Mouse (Mus musculus): Measurements from ENCODE around the gene Rnf212. TPM values are rescaled to one million over a fixed set of nuclear protein-coding genes. Genes with fewer than 3 reads are reported as not detected.

The Rnf212 gene
- polyA plus RNA-seq, 1 experiment from 2014 or later: not detected

DNA sequence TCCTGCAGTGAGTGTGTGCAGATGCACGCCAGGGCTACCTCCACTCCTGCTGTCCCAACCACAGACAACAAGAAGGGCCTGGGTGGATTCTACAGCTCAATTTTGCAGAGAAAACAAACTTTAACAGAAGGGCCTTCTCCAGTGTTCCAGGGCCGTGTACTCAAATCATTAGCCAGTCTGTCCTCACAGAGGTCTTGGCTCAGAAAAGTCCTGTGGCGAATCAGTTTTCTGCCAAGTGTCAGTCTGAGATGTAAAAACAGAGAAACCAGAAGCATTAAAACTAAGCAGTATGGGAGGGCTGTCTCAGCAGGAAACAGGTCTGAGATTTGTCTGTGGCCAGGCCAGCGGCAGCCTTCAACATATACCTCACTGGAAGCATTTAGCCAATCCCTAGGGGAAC is 56.7 kb downstream of the Rnf212 start:
- no peak for ATAC-seq
- H3K4me3 ChIP-seq (ENCODE audit: low read depth, low read length): no peak overlapping the region
- H3K4me1 ChIP-seq (ENCODE audit: control insufficient read depth, insufficient read depth, low read length): no peaks in the 10 kb centered on the region
- no peaks in the 10 kb centered on the region for H3K9me3 ChIP-seq (replicated peaks; ENCODE audit: control insufficient read depth, low read length, poor library complexity, severe bottlenecking)
- no peak overlapping the region for H3K9ac ChIP-seq (ENCODE audit: low read depth, low read length)
- H3K27ac ChIP-seq (ENCODE audit: low read length): no peak overlapping the region
- H3K27me3 ChIP-seq (ENCODE audit: control insufficient read depth, insufficient read depth, low read depth, low read length): no peaks in the 10 kb centered on the region
- 35% methylated on average over 4 of the region's 4 CpGs for WGBS
- no peaks in the 10 kb centered on the region for H3K36me3 ChIP-seq (ENCODE audit: control insufficient read depth, insufficient read depth, low read length)
- no peak overlapping the region for H3K4me2 ChIP-seq (ENCODE audit: low read length)

DNA sequence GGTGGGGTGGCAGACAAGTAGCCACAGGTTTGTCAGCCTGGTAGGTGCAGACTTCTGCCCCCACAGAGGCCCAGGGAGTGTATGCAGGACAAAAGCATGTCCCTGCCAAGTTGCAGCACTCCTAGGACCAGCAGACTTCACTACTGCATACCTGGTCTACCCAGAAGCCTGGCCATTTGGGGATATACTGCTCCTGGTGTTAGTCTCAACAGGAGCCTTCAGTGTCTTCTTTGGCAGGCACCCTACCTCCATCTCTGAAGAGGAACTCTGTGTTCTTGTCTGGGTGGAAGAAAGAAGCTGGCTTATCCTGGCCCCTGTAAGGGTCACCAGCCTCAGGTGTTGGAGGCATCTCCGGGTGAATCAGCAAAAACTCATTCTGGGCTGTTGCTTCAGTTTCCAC is 58.8 kb downstream of the Rnf212 start:
- no peak for ATAC-seq
- no peaks in the 10 kb centered on the region for H3K4me1 ChIP-seq (ENCODE audit: control insufficient read depth, insufficient read depth, low read length)
- no peak overlapping the region for H3K9ac ChIP-seq (ENCODE audit: low read depth, low read length)
- no peak overlapping the region for H3K4me2 ChIP-seq (ENCODE audit: low read length)
- H3K27me3 ChIP-seq (ENCODE audit: control insufficient read depth, insufficient read depth, low read depth, low read length): no peaks in the 10 kb centered on the region
- no peaks in the 10 kb centered on the region for H3K36me3 ChIP-seq (ENCODE audit: control insufficient read depth, insufficient read depth, low read length)
- H3K4me3 ChIP-seq (ENCODE audit: low read depth, low read length): no peak overlapping the region
- no peaks in the 10 kb centered on the region for H3K9me3 ChIP-seq (replicated peaks; ENCODE audit: control insufficient read depth, low read length, poor library complexity, severe bottlenecking)
- H3K27ac ChIP-seq (ENCODE audit: low read length): no peak overlapping the region
- 88% methylated on average over 1 of the region's 1 CpGs for WGBS

DNA sequence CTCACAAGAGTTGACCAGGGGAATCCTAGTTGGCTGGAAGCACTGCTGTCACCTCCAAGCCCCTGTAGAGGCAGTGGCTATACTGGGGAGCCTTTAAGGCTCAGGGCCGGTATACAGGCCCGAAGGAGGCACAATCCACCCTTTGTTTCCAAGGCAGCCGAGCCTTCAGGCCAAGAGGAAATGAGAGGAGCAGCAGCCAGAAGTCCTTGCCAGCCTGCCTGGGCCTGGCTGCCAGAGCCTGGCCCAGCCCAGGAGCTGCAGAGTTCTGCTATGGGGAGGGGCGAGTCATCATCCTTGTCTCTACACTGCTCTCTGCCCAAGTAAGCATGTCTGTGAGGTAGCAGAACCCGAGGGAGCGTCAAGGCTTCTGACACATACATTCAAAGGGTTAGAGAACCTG is 60.6 kb downstream of the Rnf212 start:
- Histone ChIP-seq H3K27me3 (ENCODE audit: control insufficient read depth, insufficient read depth, low read depth, low read length) (no peaks in the 10 kb centered on the region), H3K4me3 (ENCODE audit: low read depth, low read length) (no peak overlapping the region), H3K27ac (ENCODE audit: low read length) (no peak overlapping the region), H3K9ac (ENCODE audit: low read depth, low read length) (no peak overlapping the region), H3K4me2 (ENCODE audit: low read length) (no peak overlapping the region), H3K9me3 (replicated peaks; ENCODE audit: control insufficient read depth, low read length, poor library complexity, severe bottlenecking) (no peaks in the 10 kb centered on the region), H3K4me1 (ENCODE audit: control insufficient read depth, insufficient read depth, low read length) (no peaks in the 10 kb centered on the region), H3K36me3 (ENCODE audit: control insufficient read depth, insufficient read depth, low read length) (no peaks in the 10 kb centered on the region)
- peak; percentile 80 for ATAC-seq
- 64% methylated on average over 6 of the region's 6 CpGs for WGBS

DNA sequence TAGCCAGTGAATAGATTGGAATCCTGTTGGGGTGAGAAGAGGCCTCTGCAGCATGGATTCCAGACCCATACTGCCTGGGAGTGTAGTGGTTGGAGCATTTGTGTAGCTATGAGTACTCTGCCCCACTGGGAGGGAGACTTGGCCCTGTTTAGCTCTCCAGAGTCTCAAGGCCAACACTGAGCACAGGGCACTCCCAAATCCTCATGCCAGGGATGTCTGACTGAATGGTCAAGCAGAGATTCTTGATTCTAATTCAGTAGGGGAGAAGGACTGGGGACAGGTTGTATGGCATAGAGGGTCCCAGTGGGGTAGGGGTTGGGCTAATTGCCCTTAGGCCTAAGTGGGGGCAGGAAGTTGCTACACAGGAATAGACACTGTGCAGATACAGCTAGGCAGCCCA is 61.1 kb downstream of the Rnf212 start:
- Histone ChIP-seq H3K4me3 (ENCODE audit: low read depth, low read length) (no peak overlapping the region), H3K4me2 (ENCODE audit: low read length) (no peak overlapping the region), H3K27me3 (ENCODE audit: control insufficient read depth, insufficient read depth, low read depth, low read length) (no peaks in the 10 kb centered on the region), H3K9me3 (replicated peaks; ENCODE audit: control insufficient read depth, low read length, poor library complexity, severe bottlenecking) (no peaks in the 10 kb centered on the region), H3K36me3 (ENCODE audit: control insufficient read depth, insufficient read depth, low read length) (no peaks in the 10 kb centered on the region), H3K4me1 (ENCODE audit: control insufficient read depth, insufficient read depth, low read length) (no peaks in the 10 kb centered on the region), H3K9ac (ENCODE audit: low read depth, low read length) (no peak overlapping the region), H3K27ac (ENCODE audit: low read length) (no peak overlapping the region)
- no peak for ATAC-seq

DNA sequence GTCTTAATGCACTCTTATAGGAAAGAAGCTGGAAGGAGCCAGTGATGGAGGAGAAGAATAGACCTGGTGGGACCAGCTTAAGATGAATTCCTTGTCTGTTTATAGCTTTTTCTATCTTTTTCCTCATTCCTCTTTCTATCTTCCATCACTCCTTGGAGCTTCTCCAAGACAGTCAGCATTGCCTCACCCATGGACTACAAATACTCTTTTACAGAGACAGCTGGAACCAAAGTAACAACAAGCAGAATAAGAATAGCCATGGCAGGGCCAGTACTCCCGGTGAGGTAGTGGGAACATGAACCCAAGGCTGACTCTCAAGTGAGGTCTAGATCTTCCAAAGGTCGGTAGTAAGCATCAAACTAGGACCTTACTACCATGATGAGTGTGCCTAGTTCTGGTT is 61.7 kb downstream of the Rnf212 start:
- ATAC-seq: no peak

DNA sequence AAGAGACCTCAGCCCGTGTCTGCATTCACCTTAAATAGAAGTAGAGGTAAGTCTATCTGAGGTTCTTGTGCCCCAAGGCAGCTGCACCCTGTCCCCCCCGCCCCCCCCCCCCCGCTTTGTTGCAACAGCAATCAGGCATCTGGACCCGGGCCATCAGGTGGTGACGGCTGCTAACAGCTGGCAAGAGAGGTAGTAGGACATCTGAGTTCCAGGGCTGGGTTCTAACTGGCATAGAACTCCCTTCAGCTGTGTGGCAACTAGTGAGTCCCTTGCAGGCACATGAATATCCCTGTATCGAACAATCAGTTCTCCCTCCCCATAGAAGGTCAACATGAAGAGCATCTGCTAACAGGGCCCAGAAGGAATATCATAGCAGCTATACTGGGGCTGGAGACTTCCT is 62.8 kb downstream of the Rnf212 start:
- Histone ChIP-seq H3K4me1 (ENCODE audit: control insufficient read depth, insufficient read depth, low read length) (no peaks in the 10 kb centered on the region), H3K27me3 (ENCODE audit: control insufficient read depth, insufficient read depth, low read depth, low read length) (no peaks in the 10 kb centered on the region), H3K36me3 (ENCODE audit: control insufficient read depth, insufficient read depth, low read length) (no peaks in the 10 kb centered on the region), H3K4me2 (ENCODE audit: low read length) (no peak overlapping the region), H3K9me3 (replicated peaks; ENCODE audit: control insufficient read depth, low read length, poor library complexity, severe bottlenecking) (no peaks in the 10 kb centered on the region), H3K4me3 (ENCODE audit: low read depth, low read length) (no peak overlapping the region), H3K27ac (ENCODE audit: low read length) (no peak overlapping the region), H3K9ac (ENCODE audit: low read depth, low read length) (no peak overlapping the region)
- ATAC-seq: no peak
- WGBS: 84% methylated on average over 6 of the region's 6 CpGs

More for the DNA sequence above, 61.7 kb downstream of the Rnf212 start:
- no peak overlapping the region for H3K27ac ChIP-seq (ENCODE audit: low read length)
- no peak overlapping the region for H3K4me2 ChIP-seq (ENCODE audit: low read length)
- H3K9me3 ChIP-seq (replicated peaks; ENCODE audit: control insufficient read depth, low read length, poor library complexity, severe bottlenecking): no peaks in the 10 kb centered on the region
- H3K9ac ChIP-seq (ENCODE audit: low read depth, low read length): no peak overlapping the region
- no peaks in the 10 kb centered on the region for H3K36me3 ChIP-seq (ENCODE audit: control insufficient read depth, insufficient read depth, low read length)
- no peak overlapping the region for H3K4me3 ChIP-seq (ENCODE audit: low read depth, low read length)
- WGBS: 87% methylated on average over 2 of the region's 2 CpGs
- no peaks in the 10 kb centered on the region for H3K4me1 ChIP-seq (ENCODE audit: control insufficient read depth, insufficient read depth, low read length)
- no peaks in the 10 kb centered on the region for H3K27me3 ChIP-seq (ENCODE audit: control insufficient read depth, insufficient read depth, low read depth, low read length)

DNA sequence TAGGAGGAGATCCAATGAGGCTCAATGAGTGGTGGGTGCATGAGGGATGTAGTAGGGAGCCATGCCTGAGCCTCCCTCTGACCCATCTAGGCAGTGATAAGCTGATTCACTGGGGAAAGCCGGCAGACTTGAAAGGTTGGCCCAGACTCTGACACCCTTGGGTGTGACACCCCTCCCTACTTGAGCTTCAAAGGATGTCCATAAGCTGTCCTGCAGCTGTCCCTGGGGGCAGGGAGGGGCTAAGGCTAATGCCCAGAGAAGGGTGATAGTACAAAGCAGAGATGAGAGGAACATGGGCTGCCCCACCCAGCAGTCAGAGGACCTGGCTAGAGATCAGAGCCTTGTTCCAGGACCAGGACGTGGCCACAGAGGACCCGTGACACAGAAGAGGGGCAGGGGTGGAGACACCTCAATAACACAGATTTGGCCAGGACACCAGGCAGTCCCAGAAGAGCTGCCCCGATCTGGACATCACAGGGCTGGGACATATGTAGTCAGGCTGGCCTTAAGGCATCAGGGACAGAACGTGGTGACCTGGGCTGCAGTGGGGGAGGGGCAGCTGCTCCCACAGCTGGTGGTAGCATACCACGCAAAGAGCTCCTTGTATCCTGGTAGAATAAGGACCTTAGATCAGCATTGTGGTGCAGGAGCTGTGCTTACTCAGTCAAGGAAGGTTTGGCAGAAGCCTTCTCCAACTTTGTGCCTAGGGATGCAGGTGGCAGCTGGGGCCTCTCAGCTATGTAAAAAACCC is 65.6 kb downstream of the Rnf212 start:
- no peak overlapping the region for H3K4me2 ChIP-seq (ENCODE audit: low read length)
- no peaks in the 10 kb centered on the region for H3K4me1 ChIP-seq (ENCODE audit: control insufficient read depth, insufficient read depth, low read length)
- no peaks in the 10 kb centered on the region for H3K36me3 ChIP-seq (ENCODE audit: control insufficient read depth, insufficient read depth, low read length)
- no peak for ATAC-seq
- no peak overlapping the region for H3K9ac ChIP-seq (ENCODE audit: low read depth, low read length)
- no peaks in the 10 kb centered on the region for H3K27me3 ChIP-seq (ENCODE audit: control insufficient read depth, insufficient read depth, low read depth, low read length)
- no peak overlapping the region for H3K27ac ChIP-seq (ENCODE audit: low read length)
- H3K4me3 ChIP-seq (ENCODE audit: low read depth, low read length): no peak overlapping the region
- no peaks in the 10 kb centered on the region for H3K9me3 ChIP-seq (replicated peaks; ENCODE audit: control insufficient read depth, low read length, poor library complexity, severe bottlenecking)
- whole genome bisulfite sequencing: 73% methylated on average over 6 of the region's 6 CpGs

DNA sequence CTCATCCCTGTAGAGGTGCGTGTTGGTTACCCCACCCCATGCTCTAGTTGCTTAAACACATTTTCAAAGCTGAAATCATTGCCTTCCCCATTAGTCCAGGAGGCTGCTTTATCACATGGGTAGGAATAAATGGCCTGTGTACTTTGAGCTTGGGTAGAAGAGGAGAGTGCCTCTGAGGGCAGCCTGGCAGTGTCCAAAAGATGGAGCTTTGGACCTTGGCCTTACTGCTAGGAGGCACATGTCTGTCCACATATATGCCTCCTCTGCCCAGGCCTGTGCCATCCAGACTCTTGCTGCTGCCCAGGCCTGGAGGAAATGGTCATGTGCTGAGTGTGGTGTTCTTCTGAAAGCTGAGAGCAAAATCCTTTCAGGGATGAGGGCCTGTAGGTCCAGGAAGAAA is 66.4 kb downstream of the Rnf212 start:
- Histone ChIP-seq H3K4me2 (ENCODE audit: low read length) (no peak overlapping the region), H3K4me3 (ENCODE audit: low read depth, low read length) (no peak overlapping the region), H3K27me3 (ENCODE audit: control insufficient read depth, insufficient read depth, low read depth, low read length) (no peaks in the 10 kb centered on the region), H3K27ac (ENCODE audit: low read length) (no peak overlapping the region), H3K9ac (ENCODE audit: low read depth, low read length) (no peak overlapping the region), H3K4me1 (ENCODE audit: control insufficient read depth, insufficient read depth, low read length) (no peaks in the 10 kb centered on the region), H3K9me3 (replicated peaks; ENCODE audit: control insufficient read depth, low read length, poor library complexity, severe bottlenecking) (no peaks in the 10 kb centered on the region), H3K36me3 (ENCODE audit: control insufficient read depth, insufficient read depth, low read length) (no peaks in the 10 kb centered on the region)
- 100% methylated on average over 1 of the region's 1 CpGs for WGBS
- no peak for ATAC-seq

DNA sequence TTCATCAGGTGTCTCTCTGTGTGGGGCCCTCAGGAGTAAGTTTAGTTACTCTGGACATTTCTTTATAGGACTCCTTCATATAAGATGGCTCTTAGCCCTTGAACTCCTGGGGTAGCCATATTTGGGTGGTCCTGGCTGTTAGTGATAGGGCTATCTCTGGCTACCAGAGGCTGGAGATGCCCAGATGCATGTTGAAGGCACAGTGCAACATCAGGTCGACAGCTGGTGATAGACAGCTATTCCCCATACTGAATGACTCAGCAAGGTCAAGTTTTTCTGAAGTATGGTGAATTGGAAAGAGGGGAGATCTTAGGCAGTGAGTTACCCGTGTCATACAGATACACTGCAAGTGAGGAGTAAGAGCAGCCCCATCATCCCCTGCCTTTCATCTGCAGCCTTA is 67.0 kb downstream of the Rnf212 start:
- H3K27me3 ChIP-seq (ENCODE audit: control insufficient read depth, insufficient read depth, low read depth, low read length): no peaks in the 10 kb centered on the region
- H3K36me3 ChIP-seq (ENCODE audit: control insufficient read depth, insufficient read depth, low read length): no peaks in the 10 kb centered on the region
- no peak overlapping the region for H3K9ac ChIP-seq (ENCODE audit: low read depth, low read length)
- 91% methylated on average over 2 of the region's 2 CpGs for WGBS
- no peak overlapping the region for H3K4me2 ChIP-seq (ENCODE audit: low read length)
- H3K27ac ChIP-seq (ENCODE audit: low read length): no peak overlapping the region
- no peaks in the 10 kb centered on the region for H3K4me1 ChIP-seq (ENCODE audit: control insufficient read depth, insufficient read depth, low read length)
- H3K9me3 ChIP-seq (replicated peaks; ENCODE audit: control insufficient read depth, low read length, poor library complexity, severe bottlenecking): no peaks in the 10 kb centered on the region
- H3K4me3 ChIP-seq (ENCODE audit: low read depth, low read length): no peak overlapping the region
- ATAC-seq: no peak

Data from midbrain, embryonic 16.5 days (tissue).